Mouse (Mus musculus): ENCODE measurements around the gene 4933424G06Rik.
"Not testable (repeated sequence)": the region's sequence is repeated elsewhere in the genome, so short reads cannot be mapped to it uniquely, and the experiment has no call there.

The 4933424G06Rik gene

DNA sequence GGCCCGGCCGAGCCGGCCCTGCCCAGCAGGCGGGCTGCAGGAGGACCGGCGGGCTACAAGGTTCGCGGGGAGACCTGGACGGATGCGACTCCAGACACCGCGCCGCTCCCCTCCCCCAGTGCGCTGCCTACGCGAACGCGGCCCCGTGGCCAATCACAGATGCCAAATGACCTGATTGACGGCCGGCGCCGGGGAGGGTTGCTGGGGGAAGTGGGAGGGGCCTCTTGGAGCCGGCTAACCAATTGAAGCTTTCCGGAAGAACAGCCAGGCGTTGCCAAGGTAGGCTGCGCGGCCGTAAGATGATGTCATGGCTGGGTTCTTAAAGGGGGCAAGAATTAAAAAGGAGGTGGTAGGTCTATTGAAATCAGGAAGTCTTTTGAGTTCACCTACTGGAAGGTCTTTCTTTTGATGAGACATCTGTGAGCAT is at the start of gene 4933424G06Rik:
TSS of gene 4933424G06Rik (plus strand) at position 296 of the 427 bp plus-strand sequence.
- peak; percentile 97 for DNase-seq (ENCODE audit: low read depth)

GRCm38 (mm10) chr1:36664457-36664856 is 45.5 kb upstream of the 4933424G06Rik start:
- DNase-seq (ENCODE audit: low read depth): no peak

DNA sequence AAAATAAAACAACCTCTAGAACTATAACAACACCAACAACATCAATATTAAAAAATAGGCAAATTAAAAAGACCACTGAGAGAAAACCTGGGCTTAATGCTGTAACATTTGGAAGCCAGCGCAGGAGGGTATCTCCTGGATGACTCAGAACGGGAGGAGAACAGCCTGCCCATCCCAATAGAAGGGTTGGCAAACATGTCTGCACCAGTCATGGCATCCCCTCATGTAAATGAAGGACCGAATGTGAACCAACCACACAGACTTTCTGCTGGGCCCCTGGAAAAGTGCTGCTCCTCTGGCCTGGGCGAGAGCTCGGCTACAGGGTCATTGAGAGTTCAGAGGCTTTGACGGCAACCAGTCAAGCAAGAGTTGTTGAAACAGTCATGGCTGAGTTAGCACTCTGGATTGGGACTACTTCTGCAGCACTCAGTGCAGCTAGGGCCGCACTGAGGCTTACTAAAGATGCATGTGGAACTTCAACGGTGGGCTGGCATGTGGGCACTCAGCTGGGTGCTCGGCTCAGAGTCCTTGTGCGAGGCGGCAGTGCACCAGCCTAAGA is 44.7 kb upstream of the 4933424G06Rik start:
- DNase-seq (ENCODE audit: low read depth): no peak

GRCm38 (mm10) chr1:36665934-36666333 is 44.0 kb upstream of the 4933424G06Rik start:
- DNase-seq (ENCODE audit: low read depth): no peak

DNA sequence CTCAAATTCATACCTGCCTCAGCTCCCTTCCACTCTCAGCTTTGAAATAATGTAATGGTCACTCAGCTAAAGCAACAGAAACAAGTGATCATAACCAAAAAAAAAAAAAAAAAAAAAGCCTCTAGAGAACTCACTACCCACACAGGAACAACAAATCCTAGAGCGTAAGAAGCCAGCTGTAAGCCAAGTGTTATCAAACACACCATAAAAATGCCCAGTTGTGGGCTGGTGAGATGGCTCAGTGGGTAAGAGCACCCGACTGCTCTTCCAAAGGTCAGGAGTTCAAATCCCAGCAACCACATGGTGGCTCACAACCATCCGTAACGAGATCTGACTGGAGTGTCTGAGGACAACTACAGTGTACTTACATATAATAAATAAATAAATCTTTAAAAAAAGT is 41.9 kb upstream of the 4933424G06Rik start:
- not testable (repeated sequence) for DNase-seq (ENCODE audit: low read depth)

GRCm38 (mm10) chr1:36670256-36670655 is 39.7 kb upstream of the 4933424G06Rik start:
- DNase-seq (ENCODE audit: low read depth): peak; percentile 62

DNA sequence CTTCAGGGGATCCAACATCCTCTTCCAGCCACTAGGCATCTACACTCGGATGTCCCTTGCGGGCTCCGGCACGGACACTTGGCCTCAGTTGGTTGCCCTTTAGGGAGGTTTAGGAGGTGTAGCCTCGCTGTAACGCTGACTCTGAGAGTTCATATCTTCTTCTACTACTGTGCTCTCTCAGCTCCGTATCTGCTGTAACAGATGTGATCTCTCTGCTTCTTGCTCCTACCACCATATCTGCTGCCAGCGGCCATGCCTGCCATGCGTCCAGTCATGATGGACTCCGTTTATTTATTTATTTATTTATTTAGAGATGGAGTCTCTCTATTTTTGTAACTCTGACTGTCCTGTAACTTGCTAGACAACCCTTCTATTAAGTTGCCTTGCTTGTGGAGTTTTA is 38.7 kb upstream of the 4933424G06Rik start:
- no peak for DNase-seq (ENCODE audit: low read depth)

DNA sequence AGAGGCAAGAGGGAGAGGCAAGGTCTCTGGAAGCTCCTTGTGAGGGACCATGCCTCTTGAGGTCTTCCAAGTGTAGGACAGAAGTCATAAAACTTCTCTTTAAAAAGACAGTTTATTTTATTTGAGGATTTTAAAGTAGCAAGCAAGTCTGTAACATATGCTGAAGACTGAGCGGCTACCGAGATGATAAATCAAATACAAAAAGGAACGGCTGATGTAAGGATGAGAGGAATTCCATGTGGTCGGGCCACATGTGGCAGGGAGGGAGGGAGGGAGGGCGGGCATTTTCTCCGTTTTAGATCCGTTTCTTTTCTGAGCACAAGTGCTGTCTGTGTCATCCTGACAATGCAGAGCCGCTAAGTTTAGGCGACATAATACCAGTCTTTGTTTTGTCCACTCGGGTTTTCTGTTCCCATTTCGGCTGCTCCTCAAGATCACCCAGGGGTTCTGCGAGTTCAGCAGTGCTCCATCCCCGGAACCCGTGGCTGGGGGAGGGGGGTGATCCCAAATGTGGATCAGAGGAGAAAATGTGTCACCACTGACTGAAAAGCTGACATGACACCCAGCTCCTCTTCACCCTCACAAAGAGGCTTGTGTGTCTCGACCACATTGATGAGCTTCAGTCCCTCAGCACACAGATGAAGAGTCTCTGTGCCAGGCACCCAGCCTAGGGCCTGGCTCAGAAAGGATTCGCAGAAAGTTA is 37.1 kb upstream of the 4933424G06Rik start:
- DNase-seq (ENCODE audit: low read depth): no peak

GRCm38 (mm10) chr1:36674936-36675335 is 35.0 kb upstream of the 4933424G06Rik start:
- DNase-seq (ENCODE audit: low read depth): no peak

DNA sequence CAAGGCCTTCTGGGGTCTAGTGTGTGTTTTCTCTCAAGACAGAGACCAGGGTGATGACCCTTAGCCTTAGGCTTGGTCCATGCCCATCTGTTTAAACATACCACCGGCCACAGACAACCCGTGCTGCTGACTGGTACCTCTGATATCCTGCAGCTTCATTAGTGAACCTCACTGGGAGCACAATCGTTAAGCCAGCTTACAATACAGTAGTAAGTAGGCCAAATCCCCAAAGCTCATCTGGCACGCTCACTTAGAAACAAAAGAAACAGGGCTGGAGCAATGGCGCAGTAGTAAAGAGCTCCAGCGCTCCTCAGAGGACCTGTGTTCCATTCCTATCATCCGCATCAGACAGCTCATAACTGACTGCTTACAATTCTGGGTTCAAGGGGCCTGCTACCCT is 29.1 kb upstream of the 4933424G06Rik start:
- no peak for DNase-seq (ENCODE audit: low read depth)

DNA sequence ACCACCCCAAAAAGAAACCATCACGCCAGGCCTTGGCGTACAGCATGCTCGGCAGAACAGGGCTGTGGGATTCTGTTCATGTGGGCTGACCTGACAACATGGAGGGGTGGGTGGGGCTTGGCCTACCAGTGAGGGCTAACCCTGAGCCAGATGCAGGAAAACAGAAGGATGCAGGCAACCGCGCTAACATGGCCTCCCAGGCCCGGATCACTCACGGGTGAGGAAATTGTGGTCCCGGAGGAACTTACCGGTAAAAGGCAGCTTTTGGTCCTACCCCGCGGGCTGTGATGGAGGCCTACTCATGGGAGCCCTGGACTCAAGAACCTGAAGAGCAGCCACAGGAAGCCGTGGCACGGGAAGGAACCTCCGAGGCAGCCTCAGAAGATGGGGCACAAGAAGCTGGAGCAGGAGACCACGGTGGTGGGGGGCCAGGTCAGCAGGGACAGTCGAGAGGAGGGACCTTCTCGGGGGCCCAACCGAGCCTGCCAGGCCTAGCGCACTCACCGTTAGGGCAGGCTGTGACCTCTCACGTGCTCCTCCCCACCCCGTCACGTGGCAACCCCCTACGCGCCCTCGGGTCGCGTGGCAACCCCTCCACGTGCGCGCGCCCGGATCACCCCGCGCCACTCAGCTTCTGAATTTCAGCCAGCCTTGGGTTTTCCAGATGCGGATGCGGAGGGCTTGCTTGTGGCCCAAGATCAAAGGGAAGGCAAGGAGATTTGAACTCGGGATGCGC is 27.2 kb upstream of the 4933424G06Rik start, which contains the start of gene Fam178b:
TSS of gene Fam178b (minus strand) at position 564 of the 736 bp plus-strand sequence.
- no peak for DNase-seq (ENCODE audit: low read depth)

DNA sequence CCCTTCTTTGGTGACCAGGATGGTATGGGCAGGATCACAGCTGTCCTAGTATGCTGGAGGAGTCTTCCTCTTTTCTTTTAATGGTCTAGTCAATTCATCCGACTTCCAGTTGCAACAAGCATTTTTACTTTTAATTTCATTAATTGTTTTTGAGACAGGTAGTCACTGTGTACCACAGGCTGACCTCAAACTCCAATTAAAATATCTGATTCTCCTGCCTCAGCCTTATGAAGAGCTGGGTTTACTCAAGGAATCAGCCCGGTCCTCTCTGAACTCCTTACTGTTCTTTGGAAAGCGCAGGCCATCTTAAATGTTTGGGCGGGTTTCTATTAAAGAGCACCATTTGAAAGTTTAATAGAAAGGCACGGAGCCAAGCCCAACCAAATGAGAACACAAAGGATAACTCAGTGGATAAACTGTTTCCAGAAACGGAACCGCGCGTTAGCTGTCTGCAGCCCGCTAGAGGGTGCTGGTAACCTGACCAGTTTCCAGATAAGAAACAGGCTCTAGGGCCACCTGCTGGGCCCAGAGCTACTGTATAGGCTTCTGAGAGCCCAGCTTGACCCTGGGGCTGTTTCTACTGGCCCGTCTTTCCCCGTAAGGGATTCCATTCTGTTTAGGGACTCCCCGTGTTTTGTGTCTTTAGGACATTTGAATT is 26.0 kb upstream of the 4933424G06Rik start:
- peak; percentile 53 for DNase-seq (ENCODE audit: low read depth)

DNA sequence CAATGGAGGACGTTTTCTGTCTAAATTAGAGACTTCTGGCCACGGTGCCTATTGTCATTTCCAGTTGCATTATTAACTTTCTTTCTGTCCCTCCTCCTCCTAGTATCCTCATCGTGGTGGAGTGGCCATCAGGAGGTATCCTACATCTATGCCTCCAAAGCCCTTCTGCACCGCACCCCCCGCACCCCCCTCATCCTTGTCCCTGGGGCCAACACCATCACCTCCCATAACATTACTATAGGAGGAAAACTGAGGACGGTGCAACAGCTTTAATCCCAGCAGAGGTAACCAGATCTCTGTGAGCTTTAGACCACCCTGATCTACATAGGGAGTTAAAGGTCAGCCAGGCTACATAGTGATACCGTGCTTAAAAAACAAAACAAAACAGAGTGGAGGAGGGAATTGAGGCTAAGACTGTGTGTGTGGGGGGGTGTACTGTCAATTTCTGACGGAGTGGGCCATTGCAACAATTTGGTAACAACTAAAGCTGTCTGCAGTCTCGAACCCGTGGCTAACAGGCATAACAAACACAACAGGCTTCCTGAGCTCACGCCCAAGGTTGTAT is 19.2 kb upstream of the 4933424G06Rik start:
- no peak for DNase-seq (ENCODE audit: low read depth)

- DNase-seq (ENCODE audit: low read depth): peak; percentile 98
Measured at GRCm38 (mm10) chr1:36691271-36692155, 18.4 kb upstream of the 4933424G06Rik start, which contains the start of gene Cox5b. Gene Cox5b (plus strand): TSS chr1:36691449.

GRCm38 (mm10) chr1:36694871-36695270 is 15.1 kb upstream of the 4933424G06Rik start:
- DNase-seq (ENCODE audit: low read depth): no peak

GRCm38 (mm10) chr1:36696411-36696810 is 13.5 kb upstream of the 4933424G06Rik start:
- DNase-seq (ENCODE audit: low read depth): no peak

DNA sequence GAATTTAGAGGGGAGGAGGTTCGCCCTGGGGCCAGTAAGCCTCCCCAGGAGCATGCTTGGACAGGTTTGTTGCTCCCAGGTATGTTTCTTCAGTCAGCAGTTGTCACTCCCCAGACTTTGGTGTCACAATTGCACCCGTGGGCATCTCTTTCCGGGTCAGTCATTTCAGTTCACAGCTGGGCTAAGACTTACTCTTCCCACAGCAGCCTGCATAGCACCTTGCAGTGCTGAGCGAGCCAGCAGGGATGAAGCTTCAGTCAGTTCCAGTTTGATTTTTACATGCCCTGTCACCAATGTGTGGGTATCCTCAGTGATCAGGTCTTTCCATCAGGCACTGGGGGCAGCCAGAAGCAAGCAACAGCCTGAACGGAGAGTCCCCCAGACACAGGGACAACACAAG is 12.9 kb upstream of the 4933424G06Rik start:
- DNase-seq (ENCODE audit: low read depth): no peak

DNA sequence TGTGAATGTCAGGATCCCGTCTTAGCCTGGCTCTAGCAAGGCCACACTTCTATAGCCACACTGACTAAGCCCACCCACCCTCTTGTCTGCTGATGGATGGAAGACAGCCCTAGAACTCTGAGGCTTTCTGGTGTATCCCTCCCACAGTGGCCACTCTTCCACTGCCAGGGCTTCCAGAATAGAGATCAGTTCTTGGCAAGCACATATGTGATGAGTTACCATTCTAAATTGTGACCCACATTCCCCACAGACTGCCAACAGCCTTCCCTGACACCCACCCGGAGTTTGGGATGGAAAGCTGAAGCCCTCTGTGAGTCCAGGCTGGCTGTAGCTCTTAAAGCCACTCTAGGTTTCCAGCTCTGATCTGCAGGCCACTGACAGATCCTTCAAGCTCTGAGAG is 2.8 kb upstream of the 4933424G06Rik start:
- DNase-seq (ENCODE audit: low read depth): no peak

GRCm38 (mm10) chr1:36707797-36708196 is 2.2 kb upstream of the 4933424G06Rik start:
- DNase-seq (ENCODE audit: low read depth): no peak

DNA sequence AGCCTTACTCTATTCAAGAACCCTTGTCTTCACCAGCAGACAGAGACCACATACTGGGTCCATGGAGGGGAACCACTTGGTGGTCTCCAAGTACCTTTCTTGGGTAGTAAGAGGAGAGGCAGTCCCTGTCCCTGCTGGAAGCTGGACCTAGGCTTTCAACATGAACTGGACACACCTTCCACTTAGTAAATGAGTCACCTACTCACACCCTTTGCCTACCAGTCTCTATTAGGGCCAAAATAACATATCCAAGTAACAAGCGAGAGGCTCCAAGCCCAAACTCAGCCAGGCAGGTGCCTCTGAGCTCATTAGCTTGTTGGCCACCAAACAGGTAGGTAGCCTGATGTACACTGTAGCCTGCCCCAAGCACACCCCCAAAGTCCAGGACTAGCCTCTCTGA is 1.3 kb upstream of the 4933424G06Rik start:
- no peak for DNase-seq (ENCODE audit: low read depth)

All from c-Kit-positive CD71-positive TER-119-negative erythroid progenitor cells, embryonic 14.5 days (primary cell).